Mouse (Mus musculus) limb, embryonic 11.5 days (tissue): ENCODE data around the gene Cdh8. TPM values are rescaled to one million over a fixed set of nuclear protein-coding genes. Genes with fewer than 3 reads are reported as not detected.

Source experiments
- ATAC-seq: fragments of 200-750 bp; cut with Nextera tagmentation; 2 replicates; pipeline ENCODE4 v1.8.0; 2017; ENCODE audit warnings: low read depth; ENCODE audit not compliant: insufficient number of reproducible peaks, low FRiP score, low TSS enrichment
- DNase-seq: peaks from one replicate; pipeline ENCODE4 v3.0.0-alpha.2; 2015; ENCODE audit warnings: low spot score
- H3K27ac ChIP-seq: fragments of 300-500 bp; sonication (generic); replicated peaks from 2 replicates; pipeline ENCODE4 v1.5.1; 2014; ENCODE audit warnings: low read depth, mild to moderate bottlenecking, low read length
- H3K27me3 ChIP-seq: fragments of 300-500 bp; sonication (generic); 2 replicates; pipeline ENCODE4 v1.6.1; 2014; ENCODE audit warnings: mild to moderate bottlenecking, low read length, mixed read lengths; ENCODE audit not compliant: control insufficient read depth, insufficient read depth
- H3K36me3 ChIP-seq: fragments of 300-500 bp; sonication (generic); 2 replicates; pipeline ENCODE4 v1.6.1; 2014; ENCODE audit warnings: mild to moderate bottlenecking, low read length, moderate library complexity, mixed read lengths; ENCODE audit not compliant: control insufficient read depth, insufficient read depth
- H3K4me1 ChIP-seq: fragments of 300-500 bp; sonication (generic); 2 replicates; pipeline ENCODE4 v1.6.1; 2014; ENCODE audit warnings: low read length, mixed read lengths; ENCODE audit not compliant: control insufficient read depth, insufficient read depth
- H3K4me2 ChIP-seq: fragments of 300-500 bp; sonication (generic); 2 replicates; pipeline ENCODE4 v1.6.1; 2014; ENCODE audit warnings: low read depth, mild to moderate bottlenecking, moderate library complexity; ENCODE audit not compliant: severe bottlenecking
- H3K4me3 ChIP-seq: fragments of 300-500 bp; sonication (generic); 2 replicates; pipeline ENCODE4 v1.5.1; 2014; ENCODE audit warnings: low read depth, low read length
- H3K9ac ChIP-seq: fragments of 300-500 bp; sonication (generic); 2 replicates; pipeline ENCODE4 v1.6.1; 2014; ENCODE audit warnings: mild to moderate bottlenecking, low read length
- H3K9me3 ChIP-seq: fragments of 300-500 bp; sonication (generic); 2 replicates; pipeline ENCODE4 v1.6.1; 2016; ENCODE audit warnings: low read length; ENCODE audit not compliant: control insufficient read depth
- WGBS: fragments of 180-500 bp; shearing (Covaris S2); extraction: QIAGEN DNeasy Blood & Tissue Kit; methylation state at CpG from one replicate; pipeline ENCODE4 v1.1.7; 2014; 5-methylcytosine and 5-hydroxymethylcytosine counted together
- polyA plus RNA-seq: library from polyadenylated mRNA; unstranded; fragments of >200 nt; fragmentation: Nextera tagmentation; extraction: Ambion mirVana; gene quantifications from 2 replicates; pipeline ENCODE4 v1.2.1, GENCODE M21; 2014

Gene Cdh8
- polyA plus RNA-seq, 1 experiment from 2014 or later: 1.2 TPM

- no peak overlapping the region for H3K9ac ChIP-seq
Measured at GRCm38 (mm10) chr8:99413877-99414482, 2.3 kb downstream of the Cdh8 start.

DNA sequence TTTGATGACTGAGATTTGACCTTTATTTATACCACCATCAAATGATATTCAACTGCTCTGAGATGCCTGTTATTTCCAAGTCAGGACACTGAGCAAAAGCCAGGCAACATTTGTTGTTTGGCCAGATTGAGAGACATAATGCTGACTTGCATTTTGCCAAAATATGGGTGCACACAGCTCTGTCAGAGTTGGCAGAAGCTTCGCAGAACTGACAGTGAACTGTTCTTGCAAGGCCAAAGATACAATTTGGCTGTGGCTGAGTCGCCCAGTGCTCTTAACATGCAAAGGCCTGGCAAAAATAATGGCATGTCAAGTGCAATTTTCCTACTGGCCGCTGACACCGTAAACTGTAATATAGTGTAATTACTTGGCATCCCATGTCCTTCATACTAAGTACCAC, 22.4 kb downstream of the Cdh8 start:
- H3K36me3 ChIP-seq: no peaks in the 10 kb centered on the region
- ATAC-seq (no peak), DNase-seq (no peak)
- H3K4me1 ChIP-seq: no peaks in the 10 kb centered on the region
- H3K9ac ChIP-seq: no peak overlapping the region
- no peak overlapping the region for H3K4me2 ChIP-seq
- H3K27me3 ChIP-seq: no peaks in the 10 kb centered on the region
- no peak overlapping the region for H3K27ac ChIP-seq
- WGBS: 81% methylated on average over 4 of the region's 4 CpGs
- H3K9me3 ChIP-seq: no peaks in the 10 kb centered on the region
- H3K4me3 ChIP-seq: no peak overlapping the region

More at GRCm38 (mm10) chr8:99413877-99414482, 2.3 kb downstream of the Cdh8 start:
- DNase-seq (no peak), ATAC-seq (no peak)
- H3K4me2 ChIP-seq: no peak overlapping the region
- no peak overlapping the region; the same call in 1 of the 2 replicates for H3K4me3 ChIP-seq
- no peak overlapping the region for H3K27ac ChIP-seq
- no peaks in the 10 kb centered on the region for H3K36me3 ChIP-seq
- 47% methylated on average over 10 of the region's 10 CpGs for WGBS
- H3K4me1 ChIP-seq: no peaks in the 10 kb centered on the region
- peaks cover 35% of the 10 kb centered on the region for H3K27me3 ChIP-seq
- no peaks in the 10 kb centered on the region for H3K9me3 ChIP-seq

DNA sequence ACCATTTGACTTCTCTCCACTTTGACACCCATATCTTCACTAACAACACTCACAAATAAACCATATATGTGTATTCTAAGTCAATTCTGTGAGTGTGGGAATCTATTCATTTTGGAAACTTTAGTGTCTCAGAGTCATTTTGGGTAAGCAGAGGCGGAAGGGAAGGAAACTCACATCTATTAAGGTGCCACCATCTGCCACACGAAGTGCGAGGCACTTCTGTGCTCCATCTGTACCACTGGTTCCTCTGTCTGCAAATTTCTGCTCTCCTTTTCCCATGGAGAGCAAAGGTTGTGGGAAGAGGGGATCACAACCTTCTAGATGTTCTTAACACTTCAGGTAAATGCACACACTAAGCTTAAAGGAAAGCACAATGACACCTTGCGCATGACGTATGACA, 46.2 kb downstream of the Cdh8 start:
- Histone ChIP-seq H3K36me3 (no peaks in the 10 kb centered on the region), H3K27ac (no peak overlapping the region), H3K9ac (no peak overlapping the region), H3K9me3 (no peaks in the 10 kb centered on the region), H3K27me3 (no peaks in the 10 kb centered on the region), H3K4me2 (no peak overlapping the region), H3K4me1 (no peaks in the 10 kb centered on the region), H3K4me3 (no peak overlapping the region)
- no peak for ATAC-seq
- 93% methylated on average over 5 of the region's 5 CpGs for WGBS
- no peak for DNase-seq

DNA sequence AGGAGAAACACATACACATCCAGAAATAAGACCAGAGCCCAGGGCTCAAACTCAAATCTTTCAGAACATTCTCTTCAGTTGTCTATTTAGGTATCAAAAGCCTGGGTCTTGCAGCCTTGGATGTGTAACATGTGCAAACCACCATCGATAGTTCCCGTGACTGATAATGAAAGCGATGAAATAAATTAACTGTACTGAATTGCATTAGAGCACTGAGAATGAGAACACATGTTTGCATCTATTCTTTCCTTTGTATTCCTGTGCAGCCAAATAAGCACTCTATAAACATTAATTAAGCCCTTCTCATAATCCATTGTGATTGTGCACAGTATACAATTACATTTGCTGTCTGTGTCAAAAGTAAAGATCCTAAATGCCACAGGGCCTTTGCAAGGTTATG, 47.1 kb downstream of the Cdh8 start:
- Histone ChIP-seq H3K4me2 (no peak overlapping the region), H3K4me3 (no peak overlapping the region), H3K27ac (no peak overlapping the region), H3K9ac (no peak overlapping the region), H3K27me3 (no peaks in the 10 kb centered on the region), H3K36me3 (no peaks in the 10 kb centered on the region), H3K9me3 (no peaks in the 10 kb centered on the region), H3K4me1 (no peaks in the 10 kb centered on the region)
- no peak for ATAC-seq
- WGBS: 97% methylated on average over 3 of the region's 3 CpGs
- no peak for DNase-seq

DNA sequence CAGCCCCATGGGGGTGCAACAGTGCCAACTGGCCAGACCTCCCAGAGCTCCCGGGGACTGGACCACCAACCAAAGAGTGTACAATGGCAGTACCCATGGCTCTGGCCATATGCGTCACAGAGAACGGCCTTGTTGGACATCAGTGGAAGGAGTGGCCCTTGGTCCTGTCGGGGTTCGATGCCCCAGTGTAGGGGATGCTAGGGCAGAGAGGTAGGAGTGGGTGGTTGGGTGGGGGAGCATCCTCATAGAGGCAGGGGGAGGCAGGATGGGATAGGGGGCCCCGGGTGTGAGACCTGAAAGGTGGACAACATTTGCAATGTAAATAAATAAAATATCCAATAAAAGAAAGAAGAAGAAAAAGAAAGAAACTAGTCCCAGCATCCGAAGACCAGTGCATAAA, 47.8 kb downstream of the Cdh8 start:
- Histone ChIP-seq H3K27ac (no peak overlapping the region), H3K4me3 (no peak overlapping the region), H3K4me1 (no peaks in the 10 kb centered on the region), H3K9ac (no peak overlapping the region), H3K36me3 (no peaks in the 10 kb centered on the region), H3K4me2 (no peak overlapping the region), H3K27me3 (no peaks in the 10 kb centered on the region), H3K9me3 (no peaks in the 10 kb centered on the region)
- 88% methylated on average over 7 of the region's 7 CpGs for WGBS
- ATAC-seq (no peak), DNase-seq (no peak)

DNA sequence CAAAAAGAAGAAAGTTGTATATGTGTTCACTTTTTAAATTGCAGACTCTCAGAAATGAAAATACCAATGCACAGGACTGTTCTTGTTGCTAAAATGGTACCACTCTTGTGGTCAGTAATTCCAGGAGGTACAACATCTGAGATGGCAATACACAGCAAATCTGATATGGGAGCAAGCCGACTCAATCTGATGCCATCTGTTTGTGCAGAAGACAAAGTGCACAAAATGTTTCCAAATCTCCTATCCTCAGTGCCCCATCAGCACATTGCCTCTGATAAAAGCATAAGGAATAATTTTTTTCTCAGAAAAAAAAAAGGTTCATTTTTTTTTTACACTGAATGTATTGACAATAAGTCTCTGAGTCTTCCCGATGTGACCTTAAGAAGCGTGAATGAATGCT, 62.3 kb downstream of the Cdh8 start:
- H3K36me3 ChIP-seq: no peaks in the 10 kb centered on the region
- WGBS: 91% methylated on average over 3 of the region's 3 CpGs
- no peaks in the 10 kb centered on the region for H3K27me3 ChIP-seq
- no peak for ATAC-seq
- no peak overlapping the region for H3K9ac ChIP-seq
- no peaks in the 10 kb centered on the region for H3K4me1 ChIP-seq
- no peak overlapping the region for H3K27ac ChIP-seq
- H3K4me2 ChIP-seq: no peak overlapping the region
- DNase-seq: no peak
- no peaks in the 10 kb centered on the region for H3K9me3 ChIP-seq
- H3K4me3 ChIP-seq: no peak overlapping the region

- WGBS: 71% methylated on average over 1 of the region's 1 CpGs
- Histone ChIP-seq H3K9ac (no peak overlapping the region), H3K9me3 (no peaks in the 10 kb centered on the region), H3K4me2 (no peak overlapping the region), H3K27me3 (no peaks in the 10 kb centered on the region), H3K36me3 (no peaks in the 10 kb centered on the region), H3K4me3 (no peak overlapping the region), H3K27ac (no peak overlapping the region), H3K4me1 (no peaks in the 10 kb centered on the region)
- ATAC-seq (no peak), DNase-seq (no peak)
Measured at GRCm38 (mm10) chr8:99353221-99353620, 63.0 kb downstream of the Cdh8 start.

- ATAC-seq (no peak), DNase-seq (no peak)
- no peaks in the 10 kb centered on the region for H3K4me1 ChIP-seq
- no peaks in the 10 kb centered on the region for H3K9me3 ChIP-seq
- no peak overlapping the region for H3K4me3 ChIP-seq
- H3K27ac ChIP-seq: no peak overlapping the region
- H3K4me2 ChIP-seq: no peak overlapping the region
- H3K9ac ChIP-seq: no peak overlapping the region
- H3K27me3 ChIP-seq: no peaks in the 10 kb centered on the region
- no peaks in the 10 kb centered on the region for H3K36me3 ChIP-seq
Measured at GRCm38 (mm10) chr8:99349456-99349855, 66.8 kb downstream of the Cdh8 start.

- H3K27me3 ChIP-seq: no peaks in the 10 kb centered on the region
- no peaks in the 10 kb centered on the region for H3K9me3 ChIP-seq
- H3K9ac ChIP-seq: no peak overlapping the region
- no peaks in the 10 kb centered on the region for H3K36me3 ChIP-seq
- H3K4me3 ChIP-seq: no peak overlapping the region
- DNase-seq (no peak), ATAC-seq (no peak)
- no peak overlapping the region for H3K27ac ChIP-seq
- 77% methylated on average over 3 of the region's 3 CpGs for WGBS
- H3K4me1 ChIP-seq: no peaks in the 10 kb centered on the region
- no peak overlapping the region for H3K4me2 ChIP-seq
Measured at GRCm38 (mm10) chr8:99348618-99349017, 67.7 kb downstream of the Cdh8 start.
